Mouse (Mus musculus) CD8-positive naive resting alpha-beta T cell, adult 57 days (primary cell): ENCODE results near the gene Gm1043. TPM values are rescaled to one million over a fixed set of nuclear protein-coding genes. Genes with fewer than 3 reads are reported as not detected.

ENCODE experiments used
- total RNA-seq: library from RNA; stranded (reverse); gene quantifications from one replicate; pipeline ENCODE4 v1.2.4, GENCODE M21; 2023

Gm1043 gene
- total RNA-seq, result 29.8 TPM

GRCm38 (mm10) chr5:37085241-37085640, at the start of gene Gm1043:
Gm1043 (plus strand) TSS chr5:37085370.

GRCm38 (mm10) chr5:37241651-37242151, 156.5 kb downstream of the Gm1043 start, which contains the start of gene Crmp1:
Crmp1 (plus strand) TSS chr5:37241940.

Other genes starting within 250 kb of the Gm1043 start
- not detected for gene Ppp2r2c, start 216.9 kb upstream of the Gm1043 start, total RNA-seq
- 1.9 TPM for gene Wfs1, start 96.2 kb upstream of the Gm1043 start, total RNA-seq
- gene Crmp1, start 156.6 kb downstream of the Gm1043 start, total RNA-seq, result 11.5 TPM